Mouse (Mus musculus) hindlimb bud, embryonic 11.5 days (tissue): Measurements from ENCODE around the gene Pask.
"Not testable (repeated sequence)": the region's sequence is repeated elsewhere in the genome, so short reads cannot be mapped to it uniquely, and the experiment has no call there.

Experiments used
- DNase-seq: peaks from one replicate; pipeline ENCODE4 v3.0.0-alpha.2; 2012; ENCODE audit warnings: low read depth, low spot score; ENCODE audit errors: extremely low spot score

The Pask gene

DNA sequence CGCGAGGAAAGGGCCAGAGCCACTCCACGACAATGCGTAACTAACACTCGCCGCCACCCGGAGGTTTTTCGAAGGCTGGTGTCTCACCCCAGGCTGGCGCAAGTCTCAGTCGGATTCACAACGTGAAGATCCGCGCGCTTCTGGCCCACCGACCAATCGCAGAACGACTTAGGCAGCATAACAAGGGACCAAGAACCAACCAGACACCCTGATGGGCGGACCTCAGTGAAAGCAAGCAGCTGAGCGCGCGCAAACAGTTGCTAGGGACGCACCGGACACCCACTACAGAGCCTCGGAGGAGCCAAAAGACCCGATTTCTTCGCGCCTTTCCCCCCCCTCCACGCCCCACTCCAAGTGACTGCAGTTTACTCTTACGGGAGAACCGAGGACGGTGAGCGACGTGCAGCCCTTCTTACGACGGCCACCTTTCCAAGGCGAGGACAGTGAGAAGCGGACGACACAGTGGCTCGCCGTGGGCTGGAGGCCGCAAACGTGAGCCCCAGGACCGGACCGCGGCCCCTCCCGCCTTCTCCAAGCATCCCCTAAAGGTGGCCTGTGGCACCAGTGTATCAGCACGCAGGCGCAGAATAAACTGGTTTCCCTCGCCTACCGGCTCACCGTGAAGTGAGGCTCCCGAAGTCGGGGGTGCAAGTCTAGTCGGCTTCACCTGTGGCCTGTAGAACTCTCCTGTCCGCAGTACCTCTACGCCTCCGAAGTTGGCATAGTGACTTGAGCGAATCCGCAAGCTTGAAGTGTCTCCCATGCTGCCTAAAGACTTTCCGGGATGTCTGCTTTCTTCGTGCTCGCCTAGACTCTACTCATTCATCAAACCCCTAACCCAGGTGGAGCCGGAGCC, at the start of gene Pask, which contains the start of gene Ppp1r7:
Pask (minus strand) TSS at position 835 of the 856 bp plus-strand sequence.
Ppp1r7 (plus strand) TSS at position 207 of the 856 bp plus-strand sequence.
- DNase-seq = peak; percentile 92

DNA sequence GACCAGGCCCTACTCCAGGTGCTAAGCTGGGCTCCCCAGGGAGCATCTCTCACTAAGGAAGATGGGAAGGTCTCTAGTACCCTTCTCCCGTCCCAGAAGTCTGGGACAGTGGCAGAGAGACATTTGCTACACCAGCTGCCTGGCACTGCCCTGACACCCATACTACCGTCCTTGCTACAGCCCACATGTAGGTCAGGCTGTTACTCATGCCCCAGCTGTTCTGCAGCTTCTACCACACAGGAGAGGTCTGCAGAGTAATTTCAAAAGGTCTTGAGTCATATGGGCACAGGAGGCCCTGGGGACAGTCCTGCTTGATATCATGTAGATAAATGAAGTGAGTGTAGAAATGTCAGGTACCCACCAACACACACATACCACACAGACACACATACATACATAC, 45.6 kb upstream of the Pask start:
- no peak for DNase-seq

DNA sequence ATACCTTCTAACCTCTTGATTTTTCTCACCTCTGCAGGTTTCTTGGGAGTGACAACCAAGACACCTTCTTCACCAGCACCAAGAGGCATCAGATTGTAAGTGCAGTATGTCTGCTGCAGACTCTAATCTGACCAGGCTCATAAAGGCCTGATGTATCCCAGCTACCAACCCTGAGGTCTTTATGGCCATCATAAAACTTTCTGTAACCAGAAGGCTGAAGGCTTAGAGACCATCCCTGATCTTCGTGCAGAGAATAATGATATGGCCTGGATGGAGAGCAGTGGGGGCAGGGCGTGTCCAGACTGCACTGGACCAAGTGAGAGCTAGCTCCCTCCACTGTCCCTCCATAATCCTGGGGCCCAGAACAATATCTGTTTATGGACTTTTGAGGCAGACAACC, 43.9 kb upstream of the Pask start:
- DNase-seq = no peak

GRCm38 (mm10) chr1:93379117-93379516, 35.8 kb upstream of the Pask start:
- DNase-seq = no peak

- no peak for DNase-seq
Observed at GRCm38 (mm10) chr1:93377307-93377706, 34.0 kb upstream of the Pask start.

GRCm38 (mm10) chr1:93373665-93374064, 30.4 kb upstream of the Pask start, which contains the start of gene Ano7:
Gene Ano7 (plus strand): TSS chr1:93373930.
- no peak for DNase-seq

DNA sequence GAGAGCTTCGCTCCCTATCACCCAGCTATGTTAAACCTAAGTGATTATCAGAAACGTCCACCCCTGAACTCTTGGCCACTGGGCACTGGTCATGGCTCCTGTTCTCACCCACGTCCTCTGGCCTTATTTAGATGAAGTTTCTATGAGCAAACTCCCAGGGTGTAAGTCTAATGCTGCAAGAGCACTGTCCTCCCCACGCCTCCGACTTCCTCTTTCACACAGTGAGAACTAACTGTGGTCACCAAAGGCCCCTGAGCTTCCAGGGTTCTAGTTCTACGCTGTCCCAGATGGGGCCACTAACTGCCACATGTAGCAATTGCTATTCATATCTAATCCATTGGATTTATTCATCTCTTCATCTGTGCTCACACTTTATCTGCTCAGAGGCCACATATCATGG, 22.4 kb upstream of the Pask start:
- no peak for DNase-seq

DNA sequence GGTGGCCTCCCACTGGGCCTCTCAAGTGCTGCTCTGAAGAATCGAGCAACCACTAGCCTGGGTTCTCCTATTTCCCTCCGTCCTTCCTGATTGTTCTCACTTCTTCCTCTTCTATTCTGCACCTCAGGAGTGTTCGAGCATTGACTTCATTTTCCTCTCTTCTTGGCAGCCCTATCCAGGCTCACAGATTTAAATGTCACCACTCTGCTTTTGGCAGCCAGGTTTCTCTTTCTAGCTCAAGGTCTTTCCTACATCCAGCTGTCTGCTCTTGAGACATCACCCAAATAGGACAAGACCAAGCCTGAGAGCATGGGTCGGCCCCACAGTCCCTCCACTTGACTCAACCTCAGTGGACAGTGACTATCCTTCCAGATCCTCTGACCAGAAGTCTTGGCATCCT, 19.4 kb upstream of the Pask start:
- DNase-seq = no peak

GRCm38 (mm10) chr1:93352724-93353123, 9.4 kb upstream of the Pask start:
- no peak for DNase-seq

GRCm38 (mm10) chr1:93349701-93350100, 6.4 kb upstream of the Pask start:
- no peak for DNase-seq

- no peak for DNase-seq
Observed at GRCm38 (mm10) chr1:93347176-93347575, 3.9 kb upstream of the Pask start.

DNA sequence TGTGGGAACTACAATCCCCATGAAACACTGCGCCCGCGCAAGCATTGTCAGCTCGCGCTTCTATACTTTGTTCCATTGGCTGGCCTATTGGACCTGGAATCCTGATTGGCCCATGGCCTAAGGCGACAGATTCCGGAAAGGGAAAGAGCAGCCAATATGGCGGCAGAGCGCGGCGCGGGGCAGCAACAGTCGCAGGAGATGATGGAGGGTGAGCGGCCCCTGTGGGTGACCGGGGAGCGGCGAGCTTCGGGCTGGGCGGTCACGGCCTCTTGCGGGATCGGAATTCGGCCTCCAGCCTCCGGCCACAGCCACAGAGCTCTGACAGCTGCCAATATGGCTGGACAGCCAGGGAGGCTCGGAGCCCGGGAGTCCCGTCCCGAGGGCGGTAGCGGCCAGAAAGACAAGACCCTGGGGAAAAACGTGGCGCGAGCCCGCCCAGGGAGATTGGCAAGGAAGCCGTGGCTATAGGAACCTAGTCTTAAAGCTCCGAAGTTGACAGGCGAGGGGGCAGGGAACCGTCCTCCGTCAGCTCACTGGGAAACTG, 294 bp upstream of the Pask start:
- peak; percentile 91 for DNase-seq

DNA sequence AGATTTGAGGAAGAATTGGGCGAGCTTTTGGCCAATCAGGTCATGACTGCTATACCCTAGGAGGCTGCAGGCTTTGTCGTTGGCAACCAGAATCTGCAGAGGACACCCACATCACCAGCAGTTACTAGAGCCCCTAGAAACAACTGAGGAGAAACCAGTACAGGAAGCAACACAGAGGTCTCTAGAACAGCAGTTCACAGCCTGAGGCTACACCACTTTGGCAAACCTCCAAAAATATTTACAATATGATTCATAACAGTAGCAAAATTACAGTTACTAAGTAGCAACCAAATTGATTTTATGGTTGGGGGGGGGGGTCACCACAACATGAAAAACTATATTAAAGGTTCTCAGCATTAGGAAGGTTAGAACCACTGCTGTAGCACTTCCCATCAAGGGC, 8.7 kb downstream of the Pask start:
- DNase-seq = no peak

GRCm38 (mm10) chr1:93326446-93326845, 16.8 kb downstream of the Pask start:
- DNase-seq = no peak

- no peak for DNase-seq
Observed at GRCm38 (mm10) chr1:93323973-93324372, 19.3 kb downstream of the Pask start.

- DNase-seq = peak; percentile 58
Observed at GRCm38 (mm10) chr1:93305581-93306337, 37.5 kb downstream of the Pask start, which contains the start of gene Mterf4. Gene Mterf4 (minus strand): TSS chr1:93305915.

GRCm38 (mm10) chr1:93300578-93300977, 42.7 kb downstream of the Pask start:
- DNase-seq = no peak

DNA sequence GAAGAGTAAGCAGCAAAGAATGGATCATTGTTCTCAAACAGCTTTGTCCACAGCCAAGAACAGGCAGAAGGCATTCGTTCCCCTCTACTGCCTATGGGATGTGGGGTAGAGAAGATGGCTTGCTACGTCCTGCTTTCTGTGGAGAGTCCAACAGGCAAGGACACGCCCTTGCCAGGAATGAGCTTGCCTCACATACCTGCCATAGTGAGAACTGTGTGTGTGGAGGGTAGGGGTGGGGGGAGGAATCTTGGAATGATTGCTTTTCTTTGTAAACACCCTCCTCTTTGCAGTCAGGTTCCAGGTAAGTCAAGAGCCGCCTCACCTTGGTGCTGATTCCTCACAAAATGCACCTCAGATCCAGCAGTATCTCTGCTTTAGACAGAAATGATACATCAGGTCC, 43.5 kb downstream of the Pask start:
- DNase-seq = no peak

DNA sequence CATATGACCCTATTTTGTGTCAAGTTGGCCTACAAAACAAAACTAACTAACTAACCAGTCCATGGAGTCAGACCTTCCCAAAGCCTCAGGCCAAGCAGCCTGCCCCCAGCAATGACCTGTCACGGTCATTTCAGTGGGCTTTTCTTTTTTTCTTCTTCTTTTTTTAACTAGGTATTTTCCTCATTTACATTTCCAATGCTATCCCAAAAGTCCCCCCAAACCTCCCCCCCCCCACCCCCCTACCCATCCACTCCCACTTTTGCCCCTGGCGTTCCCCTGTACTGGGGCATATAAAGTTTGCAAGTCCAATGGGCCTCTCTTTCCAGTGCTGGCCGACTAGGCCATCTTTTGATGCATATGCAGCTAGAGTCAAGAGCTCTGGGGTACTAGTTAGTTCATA, 48.8 kb downstream of the Pask start:
- not testable (repeated sequence) for DNase-seq

DNA sequence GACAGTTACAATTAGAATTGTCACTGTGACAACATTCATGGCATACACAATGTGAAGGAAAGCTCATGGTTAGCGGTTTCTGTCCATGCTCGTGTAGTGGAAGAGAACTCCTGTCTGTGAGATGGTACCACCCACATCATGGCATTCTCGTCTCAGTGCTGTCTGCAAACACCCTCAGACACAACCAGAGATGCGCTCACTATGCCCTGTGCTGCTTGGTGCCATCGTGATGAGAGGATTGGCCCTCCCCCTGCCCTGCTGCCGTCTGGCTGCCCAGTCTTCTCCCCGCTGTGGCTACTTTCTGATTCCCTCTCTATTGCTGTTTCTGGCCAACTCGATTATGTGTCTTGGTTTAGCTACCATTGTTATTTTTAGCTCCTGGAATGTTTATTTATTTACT, 51.3 kb downstream of the Pask start:
- no peak for DNase-seq

DNA sequence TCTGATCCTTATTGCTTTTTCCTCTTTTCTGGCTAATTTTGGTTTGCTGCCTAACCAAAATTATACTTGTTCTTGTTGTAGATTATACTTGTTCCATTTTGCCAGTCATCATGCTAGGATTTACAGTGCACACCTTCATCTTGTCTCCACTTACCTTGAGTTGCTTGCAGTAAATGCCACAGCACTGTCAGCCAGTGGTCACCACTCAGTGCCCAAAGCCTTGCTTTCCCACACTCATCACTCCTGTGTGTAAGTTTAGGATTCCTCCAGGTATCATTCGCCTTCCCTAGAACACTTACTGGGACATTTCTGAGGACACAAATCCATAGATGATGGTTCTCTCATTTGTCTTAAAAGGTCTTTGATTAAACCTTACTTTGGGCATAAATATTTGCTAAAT, 51.7 kb downstream of the Pask start:
- DNase-seq = no peak

GRCm38 (mm10) chr1:93290956-93291355, 52.3 kb downstream of the Pask start:
- no peak for DNase-seq
